Mouse (Mus musculus): ENCODE measurements around the gene Slc26a5.
A peak's percentile ranks its signal among the peaks of the same experiment; 100 is the strongest.

The Slc26a5 gene

DNA sequence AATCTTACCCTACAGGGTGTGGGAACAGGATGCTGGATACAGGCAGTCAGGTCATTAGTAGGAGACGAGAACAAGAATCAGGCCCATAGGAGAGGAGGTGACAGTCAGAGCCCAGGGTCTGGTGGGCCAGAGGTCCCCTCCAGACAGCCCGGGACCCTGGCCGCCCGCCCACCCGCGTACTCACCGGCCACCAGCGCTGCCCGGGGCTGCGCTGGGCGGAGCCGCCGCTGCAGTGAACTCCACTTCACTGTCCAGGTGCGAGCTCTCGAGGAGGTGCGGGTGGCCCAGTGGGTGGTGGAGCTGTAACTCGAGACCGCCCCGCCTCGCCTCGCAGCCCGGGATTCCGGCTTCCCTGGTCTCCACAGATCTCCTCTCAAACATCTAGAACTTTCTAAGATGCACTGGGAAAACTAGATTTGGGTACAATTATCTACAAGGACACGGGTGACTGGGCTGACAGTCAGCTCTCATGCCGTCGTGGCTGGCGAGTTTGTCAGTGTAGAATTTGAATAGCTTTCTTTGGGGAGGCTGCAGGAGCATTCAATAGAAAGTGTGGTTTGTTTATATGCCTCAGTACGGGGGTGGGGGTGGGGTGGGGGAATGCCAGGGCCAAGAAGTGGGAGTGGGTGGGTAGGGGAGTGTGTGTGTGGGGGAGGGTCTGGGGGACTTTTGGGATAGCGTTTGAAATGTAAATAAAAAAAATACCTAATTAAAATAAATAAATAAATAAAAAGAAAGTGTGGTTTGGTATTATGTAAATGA lies at the start of gene Slc26a5:
Gene Slc26a5 (minus strand): TSS at position 259 of the 762 bp plus-strand sequence.
- DNase-seq: peak in 1 of 2 experiments; percentile 40

DNA sequence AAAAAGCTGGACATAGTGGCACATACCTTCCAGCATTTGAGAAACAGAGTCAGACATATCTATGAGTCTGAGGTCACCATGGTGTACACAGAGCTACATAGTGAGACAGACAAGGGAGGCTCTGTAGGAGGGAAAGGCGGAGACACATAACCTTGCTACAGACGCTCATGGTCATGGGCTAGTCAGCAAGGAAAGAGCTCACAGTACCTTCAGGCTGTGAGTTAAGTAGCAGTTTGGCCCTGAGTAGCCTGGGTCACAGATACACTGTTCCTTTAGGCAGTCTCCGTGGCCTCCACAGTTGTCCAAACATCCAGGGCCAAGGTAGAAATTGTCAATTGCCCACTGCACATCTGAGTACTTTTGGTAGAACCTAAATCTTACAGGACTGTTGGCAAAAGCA lies 49.4 kb upstream of the Slc26a5 start:
- no peak for DNase-seq

DNA sequence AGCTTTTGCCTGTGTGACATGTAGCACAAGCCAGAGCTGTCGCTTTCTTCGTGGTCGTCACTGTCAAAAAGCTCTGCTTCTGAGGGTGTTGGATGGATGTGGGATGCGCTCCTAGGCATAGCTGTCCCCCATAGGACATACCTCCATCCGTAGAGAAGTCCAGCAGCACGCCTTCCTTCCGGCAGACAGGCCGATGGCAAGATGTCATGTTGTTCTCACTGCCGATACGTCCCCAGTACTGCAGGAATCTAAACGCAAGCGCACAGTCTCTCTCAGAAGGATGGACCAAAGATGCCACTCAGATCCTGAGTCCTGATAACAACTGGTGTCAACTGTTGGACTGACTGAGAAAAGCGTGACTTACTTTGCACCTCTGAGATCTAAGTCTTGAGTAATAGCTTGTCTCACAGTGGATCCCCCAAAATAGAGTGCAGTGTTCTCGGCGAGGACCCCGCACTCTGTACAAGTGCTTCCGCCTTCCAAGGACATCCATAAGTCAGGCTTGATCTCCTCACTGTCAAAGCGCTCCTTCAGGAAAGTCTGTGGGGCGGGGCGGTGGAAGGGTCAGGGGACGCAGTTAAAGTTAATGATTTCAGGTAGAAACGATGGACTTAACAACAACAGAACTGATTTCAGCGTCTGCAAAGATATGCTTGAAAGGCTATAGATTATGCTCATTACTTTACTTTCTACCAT lies 47.6 kb upstream of the Slc26a5 start:
- DNase-seq: no peak

DNA sequence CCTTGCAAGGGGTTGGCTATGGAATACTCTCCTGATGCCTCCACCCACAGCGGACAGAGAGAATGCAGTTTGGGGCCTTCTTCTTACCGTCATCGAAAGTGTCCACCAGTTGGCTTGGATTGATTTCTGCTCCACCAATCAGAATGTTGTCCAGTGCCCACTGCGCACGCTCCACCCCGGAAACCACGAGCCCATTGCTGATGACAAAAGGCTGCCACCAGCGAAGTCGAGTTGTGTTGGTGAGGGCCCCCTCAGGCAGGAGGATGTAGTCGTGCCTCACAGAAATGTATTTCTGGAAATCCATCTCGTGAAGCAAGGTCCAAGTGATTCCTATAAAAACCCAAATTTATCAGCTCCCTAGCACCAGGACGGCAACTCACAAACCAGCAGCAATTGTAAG lies 45.3 kb upstream of the Slc26a5 start:
- DNase-seq: no peak

DNA sequence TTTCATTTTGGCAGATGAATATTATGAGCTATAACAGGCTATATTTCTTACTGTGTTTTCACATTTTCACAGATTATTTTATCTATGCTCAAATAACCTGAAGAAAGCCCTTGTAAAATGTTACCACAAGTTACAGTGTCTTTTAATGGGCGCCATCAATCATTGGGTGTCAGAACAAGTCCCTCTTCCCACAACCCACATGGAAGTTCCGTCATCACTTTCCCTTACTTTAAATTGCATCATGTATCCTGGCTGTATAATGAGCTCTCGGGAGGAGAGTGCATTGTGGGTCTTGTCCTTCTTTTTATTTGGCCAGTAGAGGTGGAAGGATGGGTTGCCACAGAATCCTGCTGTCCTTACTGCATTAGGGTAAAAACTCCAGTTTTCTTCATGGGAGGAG lies 44.3 kb upstream of the Slc26a5 start:
- DNase-seq: no peak

DNA sequence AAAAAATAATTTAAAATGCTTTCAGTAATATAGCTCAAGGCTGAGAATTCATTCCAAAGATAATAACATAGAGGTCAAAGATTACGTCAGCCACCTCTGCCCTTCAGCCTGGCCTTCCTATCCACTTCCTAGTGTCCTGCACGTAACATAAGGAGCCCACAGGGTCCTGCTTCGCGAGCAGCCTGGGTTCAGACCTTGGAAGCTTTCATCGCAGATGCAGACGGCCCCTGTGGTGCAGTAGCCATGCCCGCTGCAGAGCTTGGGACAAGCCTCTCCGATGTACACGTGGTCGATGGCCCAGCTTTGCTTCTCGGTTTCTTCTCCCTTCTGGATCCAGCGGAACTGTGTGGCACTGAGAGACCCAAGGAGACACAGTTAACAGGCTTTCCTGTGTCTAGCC lies 36.0 kb upstream of the Slc26a5 start:
- no peak for DNase-seq

DNA sequence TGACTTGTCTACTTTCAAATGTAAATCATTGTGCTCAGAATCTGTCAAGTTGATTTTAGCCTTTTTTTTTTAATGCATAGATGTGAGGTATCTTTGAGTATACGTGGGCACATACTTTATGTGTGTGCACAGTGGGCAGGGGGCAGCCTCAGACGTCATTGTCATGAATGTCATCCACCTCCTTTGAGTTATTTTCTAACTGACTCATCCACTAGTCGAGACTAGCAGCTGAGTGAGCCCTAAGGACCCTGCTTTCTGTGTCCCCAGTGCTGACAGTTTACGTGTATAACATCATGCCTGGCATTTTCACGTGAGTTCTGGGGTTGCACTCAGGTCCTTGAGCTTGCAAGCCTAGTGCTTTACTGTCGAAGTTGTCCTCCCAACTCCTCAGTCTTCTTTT lies 35.5 kb upstream of the Slc26a5 start:
- DNase-seq: no peak

DNA sequence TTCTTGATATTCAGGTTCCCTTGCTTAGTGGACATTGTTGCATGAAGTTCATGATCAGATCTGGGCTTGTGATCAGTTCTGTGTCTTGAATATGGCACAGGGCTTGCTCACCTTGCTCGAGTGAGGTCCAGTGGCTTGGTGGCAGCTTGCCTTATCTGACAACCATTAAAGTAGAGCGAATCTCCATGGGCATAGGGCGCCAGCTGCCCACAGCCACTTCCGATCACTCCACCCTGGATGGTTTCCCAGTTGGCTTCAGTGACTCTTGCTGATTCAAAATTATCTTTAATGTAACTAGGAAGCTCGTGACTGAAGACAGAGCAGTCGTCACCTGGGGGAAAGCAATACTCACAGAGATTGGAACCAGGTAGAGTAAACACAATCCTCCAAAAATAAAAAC lies 33.5 kb upstream of the Slc26a5 start:
- peak; percentile 77 to 84 for DNase-seq

DNA sequence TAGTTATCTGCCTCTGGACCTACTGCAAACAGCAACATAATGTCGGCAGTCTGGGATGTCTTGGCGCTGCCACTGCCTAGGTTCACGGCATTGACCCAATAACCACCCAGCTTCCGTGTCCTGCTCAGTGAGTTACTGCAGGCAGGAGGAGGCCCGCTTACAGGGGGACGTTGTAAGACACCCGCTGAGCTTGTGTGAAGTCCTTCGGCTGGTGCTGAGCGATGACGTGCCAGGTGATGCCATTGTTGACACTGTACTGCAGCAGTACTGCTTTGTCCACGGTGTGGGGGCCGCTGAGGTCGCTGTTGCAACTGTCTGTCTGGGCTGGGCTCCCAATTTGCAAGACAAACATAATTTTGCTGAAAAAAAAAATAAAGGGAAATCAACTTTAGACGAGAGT lies 31.2 kb upstream of the Slc26a5 start:
- DNase-seq: no peak

DNA sequence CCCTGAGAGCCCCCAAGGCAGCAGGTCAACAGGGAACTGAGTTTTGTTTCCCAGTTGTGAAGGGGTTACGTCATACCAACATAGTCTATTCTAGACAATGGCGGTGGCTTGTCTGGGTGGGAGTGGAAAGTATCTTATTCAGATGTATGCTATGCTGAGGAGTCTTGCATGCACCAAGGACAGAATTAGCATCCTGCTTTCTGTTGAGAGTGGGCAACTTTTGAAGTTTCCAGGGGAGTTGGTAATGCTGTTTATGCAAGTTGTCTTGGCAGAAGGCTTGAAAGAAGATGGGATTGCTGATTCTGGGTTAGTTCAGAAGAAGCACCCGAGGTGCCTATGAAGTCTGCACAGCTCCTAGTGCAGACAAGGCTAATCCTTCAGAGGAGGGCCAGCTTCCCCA lies 28.8 kb upstream of the Slc26a5 start:
- no peak for DNase-seq

DNA sequence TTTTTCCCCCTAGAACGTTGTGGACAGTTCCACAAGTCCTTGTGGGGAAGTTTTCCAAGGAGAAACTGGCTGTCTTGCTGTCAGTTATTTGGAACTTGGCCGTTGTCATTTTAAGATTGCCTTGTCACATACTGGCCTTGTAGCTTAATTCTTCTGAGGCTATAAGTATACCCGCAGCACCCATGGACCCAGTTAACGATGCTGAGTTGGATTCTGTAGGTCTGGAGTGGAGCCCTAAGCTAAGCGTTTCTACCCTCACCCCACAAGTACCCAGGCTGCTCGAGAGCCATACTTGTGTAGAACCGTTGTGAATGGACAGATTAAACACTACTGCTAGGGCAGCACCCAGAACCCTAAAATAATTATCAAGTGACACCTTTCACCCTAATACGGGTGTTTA lies 1.3 kb upstream of the Slc26a5 start:
- DNase-seq: no peak

DNA sequence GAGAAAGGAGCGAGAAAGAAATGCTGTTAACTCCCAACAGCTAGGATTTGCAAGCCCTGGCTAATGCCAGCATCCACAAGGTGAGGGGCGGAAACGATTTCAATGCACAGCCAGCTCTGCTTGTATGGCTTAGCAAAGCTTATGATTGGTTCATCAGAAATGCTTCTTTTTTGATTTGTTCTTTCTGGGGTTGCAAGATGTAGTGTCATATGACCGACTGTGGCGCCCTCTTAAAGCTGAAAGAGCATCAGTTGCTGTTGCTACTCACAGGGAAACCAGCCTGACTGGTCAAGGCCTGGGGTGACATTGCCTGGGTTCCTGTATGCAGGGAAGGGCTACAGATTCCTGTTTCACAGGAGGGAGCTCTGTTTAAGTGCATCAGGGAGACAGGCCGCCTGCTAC lies 908 bp upstream of the Slc26a5 start:
- peak; percentile 47 to 49 for DNase-seq

DNA sequence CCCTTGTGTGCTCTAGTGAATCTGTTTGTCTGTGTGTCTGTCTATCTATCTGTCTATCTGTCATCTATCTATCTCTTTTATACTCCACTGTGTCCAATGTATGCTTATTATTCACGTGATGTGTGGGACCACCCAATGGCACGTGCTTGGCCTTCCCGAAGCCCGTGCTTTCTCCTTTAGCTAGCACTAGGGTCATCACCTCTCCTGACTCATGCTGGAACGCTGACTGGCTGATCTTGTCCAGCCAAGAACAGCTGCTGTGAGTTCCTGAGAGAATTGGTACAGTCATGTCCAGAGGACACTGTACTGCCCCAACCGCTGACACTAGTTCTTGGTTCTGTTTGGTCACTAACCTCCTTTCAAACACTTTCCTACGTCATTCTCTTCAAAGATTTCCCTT lies 6.8 kb downstream of the Slc26a5 start:
- no peak for DNase-seq

DNA sequence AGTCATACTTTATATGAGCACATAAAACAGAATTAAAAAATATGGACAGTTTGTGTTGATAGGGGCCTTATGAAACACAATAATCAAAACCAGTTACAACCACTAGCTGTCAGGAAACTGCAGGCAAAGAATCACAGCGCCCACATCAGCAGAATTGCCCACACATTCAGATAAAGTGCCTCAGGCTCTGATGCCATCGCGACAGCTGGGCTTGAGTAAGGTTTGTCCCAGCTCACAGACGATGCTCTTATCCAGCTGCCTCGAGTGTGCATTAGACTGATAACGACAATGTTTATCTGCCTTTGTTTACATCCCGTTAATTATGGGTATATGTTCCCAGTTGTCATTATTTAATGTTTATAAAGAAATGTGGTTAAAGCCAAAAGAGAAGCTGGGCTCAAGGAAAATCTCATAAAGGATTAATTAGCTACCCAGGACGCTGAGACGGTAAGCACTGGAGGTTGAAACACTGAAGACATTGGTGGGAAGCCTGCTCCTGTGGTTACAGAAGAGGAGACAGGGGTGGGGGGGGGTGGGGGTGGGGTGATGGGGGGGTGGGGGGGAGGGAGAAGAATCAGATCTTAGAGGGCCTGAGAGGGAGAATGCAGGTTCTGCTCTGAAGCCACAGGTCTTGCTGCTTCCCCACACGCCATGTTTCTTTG lies 13.6 kb downstream of the Slc26a5 start:
- DNase-seq: no peak

DNA sequence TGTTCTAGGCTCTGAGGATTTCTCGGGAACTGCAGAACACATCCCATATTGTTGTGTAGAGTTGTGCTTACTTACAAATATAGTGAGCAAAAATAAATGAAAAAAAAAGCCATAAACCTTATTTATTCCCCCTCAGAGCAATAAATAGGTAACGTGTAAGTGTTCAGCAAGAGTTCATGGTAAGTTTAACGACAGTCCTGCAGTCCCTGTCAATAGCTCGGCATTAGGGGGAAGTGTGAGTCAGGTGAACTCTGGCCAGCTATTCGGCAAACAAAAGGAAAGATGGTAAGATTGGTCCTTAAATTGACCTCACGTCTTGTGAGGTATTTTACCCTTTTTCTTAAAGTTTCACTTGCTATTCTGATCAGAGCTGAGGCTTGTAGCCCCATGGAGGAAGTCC lies 18.0 kb downstream of the Slc26a5 start:
- no peak for DNase-seq

DNA sequence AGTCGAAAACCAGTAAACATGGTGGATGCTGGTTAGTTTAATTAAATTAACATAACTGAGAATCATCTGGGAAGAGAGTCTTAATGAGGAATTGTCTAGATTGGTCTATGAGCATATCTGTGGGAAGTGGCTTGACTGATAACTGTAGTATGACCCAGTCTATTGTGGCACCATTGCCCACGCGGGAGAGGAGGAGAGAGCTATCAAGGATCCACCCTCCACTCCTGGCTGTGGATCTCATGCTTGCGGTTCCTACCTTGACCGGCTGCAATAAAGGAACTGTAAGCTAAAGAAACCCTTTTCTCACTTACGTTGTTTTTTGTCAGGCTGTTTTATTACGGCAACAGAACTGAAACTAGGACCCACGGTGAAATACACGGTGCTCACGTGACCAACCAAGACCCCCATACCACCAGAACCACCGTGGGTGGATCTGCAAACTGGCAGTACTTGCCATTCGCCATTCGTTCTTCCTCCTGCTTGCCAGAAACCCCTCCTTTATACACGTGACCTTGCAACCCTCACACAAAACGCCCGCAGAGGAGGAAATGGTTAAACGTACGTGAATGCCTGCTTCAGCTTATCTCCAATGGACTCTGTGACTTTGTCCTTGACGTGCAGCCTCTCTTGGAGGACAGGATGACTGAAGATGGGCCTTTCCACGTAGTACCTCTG lies 18.7 kb downstream of the Slc26a5 start:
- DNase-seq: no peak

DNA sequence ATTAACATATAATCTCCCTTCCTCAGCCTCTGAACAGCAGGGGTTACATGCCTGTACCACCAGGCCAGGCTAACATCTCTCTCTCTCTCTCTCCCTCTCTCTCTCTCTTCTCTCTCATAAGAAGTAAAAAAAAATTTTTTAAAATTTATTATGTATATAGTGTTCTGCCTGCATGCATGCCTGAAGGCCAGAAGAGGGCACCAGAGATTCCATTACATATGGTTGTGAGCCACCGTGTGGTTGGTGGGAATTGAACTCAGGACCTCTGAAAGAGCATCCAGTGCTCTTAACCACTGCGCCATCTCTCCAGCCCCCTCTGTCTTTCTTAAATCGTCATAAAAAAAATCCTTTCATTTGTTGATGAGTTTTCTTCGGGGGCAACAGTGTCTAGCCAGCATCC lies 20.7 kb downstream of the Slc26a5 start:
- no peak for DNase-seq

DNA sequence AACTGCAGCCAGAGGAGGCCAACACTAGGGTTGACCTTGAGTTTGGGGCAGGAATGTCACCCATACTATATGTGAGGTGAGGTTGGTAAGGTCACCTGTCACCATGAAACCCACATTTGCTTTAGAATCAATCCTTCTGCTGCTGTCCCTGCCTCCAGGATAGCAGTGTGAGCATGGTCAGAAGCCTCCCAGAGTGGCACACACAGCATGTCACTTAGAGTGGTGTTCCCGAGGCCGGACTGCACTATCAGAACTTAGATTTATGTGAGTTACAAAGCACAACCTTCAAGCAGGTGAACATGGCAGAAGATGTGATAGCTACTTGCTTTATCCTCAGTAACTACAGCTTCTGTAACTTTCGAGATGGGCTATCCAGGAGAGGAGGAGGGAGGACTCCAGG lies 33.6 kb downstream of the Slc26a5 start:
- DNase-seq: no peak

DNA sequence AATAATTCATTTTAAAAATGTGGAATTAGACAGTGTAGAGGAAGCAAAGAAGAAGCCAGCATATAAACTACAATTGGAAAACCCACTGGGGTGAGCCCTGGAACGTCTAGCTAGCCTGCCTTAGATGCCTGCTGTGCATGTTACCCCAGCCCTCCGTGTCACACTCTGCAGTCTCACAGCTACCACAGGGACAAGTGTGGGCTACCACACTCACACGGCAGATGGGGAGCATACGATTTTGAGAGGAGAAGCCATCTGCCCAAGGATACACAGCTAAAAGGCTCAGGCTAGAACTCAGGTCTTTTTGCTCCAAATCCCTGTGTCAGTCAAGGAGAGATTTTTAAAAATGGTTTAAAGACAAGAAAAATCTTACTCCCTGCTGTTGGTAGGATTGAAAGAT lies 36.5 kb downstream of the Slc26a5 start:
- DNase-seq: peak in 1 of 2 experiments; percentile 22

DNA sequence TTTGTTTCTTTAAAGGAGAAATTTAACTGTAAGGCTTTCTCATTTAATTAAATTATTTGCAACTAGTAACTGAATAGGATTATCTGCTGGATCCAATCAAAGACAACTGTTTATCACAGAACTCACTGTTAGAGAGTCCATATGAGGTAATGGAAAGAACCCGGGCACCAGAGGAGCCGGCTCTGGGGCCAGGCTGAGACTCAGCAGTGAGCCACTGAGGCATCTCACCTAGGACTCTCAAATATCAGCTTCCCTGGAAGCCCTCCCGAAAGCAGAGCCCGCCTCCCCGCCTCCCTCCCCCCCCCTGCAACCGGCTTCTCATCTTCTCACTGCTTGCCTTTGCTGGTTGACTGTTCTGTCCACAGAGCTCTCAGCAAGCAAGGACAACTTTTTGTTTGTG lies 37.8 kb downstream of the Slc26a5 start:
- DNase-seq: no peak

DNA sequence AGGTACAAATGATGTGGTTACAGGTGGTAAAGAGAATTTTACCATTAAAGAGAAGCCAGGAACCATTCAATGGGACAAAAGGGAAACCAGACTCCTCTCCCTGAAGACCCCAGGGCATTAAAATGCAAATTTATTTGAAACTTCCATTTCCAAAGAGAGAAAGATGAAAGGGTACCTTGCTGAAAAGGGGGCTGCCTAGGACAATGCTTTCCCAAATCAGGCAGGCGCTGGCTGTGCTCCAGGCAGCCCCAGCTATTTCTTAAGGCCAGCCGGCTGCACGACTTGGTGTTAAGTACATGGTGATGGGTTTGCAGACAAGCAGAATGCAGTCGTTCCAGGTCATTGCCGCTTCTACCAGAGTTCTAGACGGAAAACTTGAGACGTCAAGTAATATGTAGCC lies 39.0 kb downstream of the Slc26a5 start:
- DNase-seq: no peak

DNA sequence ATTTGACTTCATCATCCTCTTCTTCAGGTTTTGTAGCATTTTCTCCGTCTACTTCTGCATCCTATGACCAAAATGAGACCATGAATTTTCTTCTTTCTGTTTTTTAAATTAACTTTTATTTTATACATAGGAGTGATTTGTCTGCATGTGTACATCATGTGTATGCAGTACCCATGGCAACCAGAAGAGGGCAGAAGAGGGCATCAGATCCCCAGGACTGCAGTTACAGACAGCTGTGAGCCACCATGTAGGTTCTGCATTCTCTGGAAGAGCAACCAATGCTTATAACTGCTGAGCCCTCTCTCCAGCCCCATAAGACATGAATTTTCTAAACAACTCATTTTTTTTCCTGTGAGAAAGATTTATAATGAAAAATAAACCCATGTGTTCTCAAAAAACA lies 51.4 kb downstream of the Slc26a5 start:
- peak; percentile 72 to 77 for DNase-seq

DNA sequence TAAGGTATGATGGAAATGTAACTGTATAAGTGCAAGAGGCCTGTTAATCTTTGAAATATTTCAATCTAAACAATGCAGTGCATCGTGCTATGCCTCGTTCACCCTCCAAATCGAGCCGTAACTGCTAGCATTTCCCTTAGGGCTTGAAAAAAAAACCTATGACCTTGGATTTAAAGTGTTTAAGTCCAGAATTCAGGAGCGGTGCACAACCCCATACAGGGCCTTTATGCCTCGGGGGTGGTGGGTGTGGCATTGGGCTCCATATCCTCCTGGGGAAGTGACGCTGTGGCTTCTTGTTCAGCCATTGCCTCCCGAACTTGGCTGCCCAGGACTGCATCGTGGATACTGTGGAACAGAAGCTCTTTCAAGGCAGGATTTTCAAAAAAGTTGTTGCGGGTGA lies 54.5 kb downstream of the Slc26a5 start:
- DNase-seq: no peak

DNA sequence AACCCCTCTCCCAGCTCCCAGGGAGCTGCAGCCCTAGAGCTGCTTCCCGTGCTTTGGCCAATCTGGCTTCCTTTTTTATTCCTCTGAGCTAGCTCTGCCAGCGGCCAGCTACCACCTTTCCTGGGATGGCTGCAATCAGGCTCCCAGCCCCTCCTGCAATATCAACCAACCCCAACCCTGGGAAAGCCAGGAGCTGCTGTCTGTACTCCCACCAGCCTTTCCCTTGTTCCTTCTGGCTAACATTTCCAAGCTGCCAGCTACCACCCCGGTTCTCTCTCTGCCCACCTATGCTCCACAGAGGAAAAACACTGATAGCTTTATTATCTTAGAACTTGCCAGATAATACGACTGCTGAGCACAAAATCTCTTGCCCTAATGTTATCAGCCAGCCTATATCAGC lies 60.6 kb downstream of the Slc26a5 start:
- peak in 1 of 2 experiments; percentile 3 for DNase-seq

Measured in cerebellum, postnatal 10 days (tissue).